Mouse (Mus musculus): Measurements from ENCODE around the gene Ptpn4. TPM values are rescaled to one million over a fixed set of nuclear protein-coding genes. Genes with fewer than 3 reads are reported as not detected.
A peak's percentile ranks its signal among the peaks of the same experiment; 100 is the strongest.

Ptpn4 gene
- polyA plus RNA-seq (2015; fragmentation: Nextera tagmentation; extraction: Ambion mirVana), result 6.1 and 7.2 TPM in 2 replicates

GRCm38 (mm10) chr1:119837035-119837751, at the start of gene Ptpn4:
TSS of gene Ptpn4 (minus strand) at chr1:119837613.
- ATAC-seq (ENCODE audit: borderline replicate concordance, extremely low read depth, low FRiP score, low TSS enrichment), result peak; percentile 99
- Histone ChIP-seq H3K27me3 (no peaks in the 10 kb centered on the region), H3K9ac (peak within 1 kb of the TSS; percentile 74), H3K27ac (peak within 1 kb of the TSS; percentile 91), H3K9me3 (no peaks in the 10 kb centered on the region), H3K4me3 (peak within 1 kb of the TSS; percentile 76), H3K4me2 (peak within 1 kb of the TSS; percentile 70), H3K4me1 (peaks cover 10% of the 10 kb centered on the region), H3K36me3 (no peaks in the 10 kb centered on the region)
- under 1% methylated on average over 65 of the region's 79 CpGs for WGBS

- 19% methylated on average over 7 of the region's 7 CpGs for WGBS
- Histone ChIP-seq H3K27ac (peak overlapping the region; percentile 78), H3K4me3 (no peak overlapping the region), H3K9me3 (no peaks in the 10 kb centered on the region), H3K4me2 (no peak overlapping the region), H3K36me3 (no peaks in the 10 kb centered on the region), H3K4me1 (peaks cover 21% of the 10 kb centered on the region), H3K27me3 (no peaks in the 10 kb centered on the region), H3K9ac (no peak overlapping the region)
- ATAC-seq (ENCODE audit: borderline replicate concordance, extremely low read depth, low FRiP score, low TSS enrichment), result peak; percentile 70; the same call in 1 of the 2 replicates
Observed at GRCm38 (mm10) chr1:119886320-119886719, 48.9 kb upstream of the Ptpn4 start.

- Histone ChIP-seq H3K27me3 (no peaks in the 10 kb centered on the region), H3K9me3 (no peaks in the 10 kb centered on the region), H3K36me3 (no peaks in the 10 kb centered on the region), H3K4me2 (no peak overlapping the region), H3K27ac (peak overlapping the region; percentile 78; the same call in 1 of the 2 replicates), H3K4me1 (peaks cover 21% of the 10 kb centered on the region), H3K4me3 (no peak overlapping the region), H3K9ac (no peak overlapping the region)
- no peak for ATAC-seq (ENCODE audit: borderline replicate concordance, extremely low read depth, low FRiP score, low TSS enrichment)
- WGBS, result 73% methylated on average over 3 of the region's 3 CpGs
Observed at GRCm38 (mm10) chr1:119884272-119884671, 46.9 kb upstream of the Ptpn4 start.

GRCm38 (mm10) chr1:119878909-119879308, 41.5 kb upstream of the Ptpn4 start:
- H3K4me3 ChIP-seq, result no peak overlapping the region
- no peak overlapping the region for H3K9ac ChIP-seq
- 0 out of 2 replicates have a peak, but pooled peaks cover 6% of the 10 kb centered on the region for H3K4me1 ChIP-seq
- H3K27ac ChIP-seq, result 0 out of 2 replicates have a peak overlapping the region, but pooled peaks have one; percentile 24
- WGBS, result 55% methylated on average over 7 of the region's 7 CpGs
- no peaks in the 10 kb centered on the region for H3K36me3 ChIP-seq
- ATAC-seq (ENCODE audit: borderline replicate concordance, extremely low read depth, low FRiP score, low TSS enrichment), result no peak
- H3K27me3 ChIP-seq, result no peaks in the 10 kb centered on the region
- H3K9me3 ChIP-seq, result no peaks in the 10 kb centered on the region
- H3K4me2 ChIP-seq, result no peak overlapping the region

GRCm38 (mm10) chr1:119877469-119877868, 40.1 kb upstream of the Ptpn4 start:
- Histone ChIP-seq H3K36me3 (no peaks in the 10 kb centered on the region), H3K9me3 (no peaks in the 10 kb centered on the region), H3K4me1 (0 out of 2 replicates have a peak, but pooled peaks cover 6% of the 10 kb centered on the region), H3K9ac (no peak overlapping the region), H3K4me2 (no peak overlapping the region), H3K27me3 (no peaks in the 10 kb centered on the region), H3K4me3 (no peak overlapping the region), H3K27ac (no peak overlapping the region; the same call in 1 of the 2 replicates)
- no peak for ATAC-seq (ENCODE audit: borderline replicate concordance, extremely low read depth, low FRiP score, low TSS enrichment)
- 73% methylated on average over 4 of the region's 4 CpGs for WGBS

GRCm38 (mm10) chr1:119868395-119869161, 31.2 kb upstream of the Ptpn4 start:
- H3K4me1 ChIP-seq, result no peaks in the 10 kb centered on the region
- no peaks in the 10 kb centered on the region for H3K9me3 ChIP-seq
- peak overlapping the region; percentile 29 for H3K27ac ChIP-seq
- ATAC-seq (ENCODE audit: borderline replicate concordance, extremely low read depth, low FRiP score, low TSS enrichment), result peak; percentile 55; the same call in 1 of the 2 replicates
- 70% methylated on average over 13 of the region's 13 CpGs for WGBS
- no peak overlapping the region for H3K9ac ChIP-seq
- no peak overlapping the region for H3K4me2 ChIP-seq
- H3K36me3 ChIP-seq, result no peaks in the 10 kb centered on the region
- no peaks in the 10 kb centered on the region for H3K27me3 ChIP-seq
- H3K4me3 ChIP-seq, result no peak overlapping the region

- no peak for ATAC-seq (ENCODE audit: borderline replicate concordance, extremely low read depth, low FRiP score, low TSS enrichment)
- H3K4me1 ChIP-seq, result no peaks in the 10 kb centered on the region
- 51% methylated on average over 2 of the region's 2 CpGs for WGBS
- H3K27me3 ChIP-seq, result no peaks in the 10 kb centered on the region
- no peak overlapping the region for H3K4me3 ChIP-seq
- no peak overlapping the region for H3K4me2 ChIP-seq
- no peaks in the 10 kb centered on the region for H3K9me3 ChIP-seq
- peak overlapping the region; percentile 27; the same call in 1 of the 2 replicates for H3K27ac ChIP-seq
- no peak overlapping the region for H3K9ac ChIP-seq
- no peaks in the 10 kb centered on the region for H3K36me3 ChIP-seq
Observed at GRCm38 (mm10) chr1:119867300-119867699, 29.9 kb upstream of the Ptpn4 start.

GRCm38 (mm10) chr1:119865311-119865710, 27.9 kb upstream of the Ptpn4 start:
- Histone ChIP-seq H3K27me3 (no peaks in the 10 kb centered on the region), H3K9me3 (no peaks in the 10 kb centered on the region), H3K36me3 (no peaks in the 10 kb centered on the region), H3K9ac (no peak overlapping the region), H3K27ac (no peak overlapping the region), H3K4me2 (no peak overlapping the region), H3K4me3 (no peak overlapping the region), H3K4me1 (no peaks in the 10 kb centered on the region)
- 70% methylated on average over 6 of the region's 6 CpGs for WGBS
- ATAC-seq (ENCODE audit: borderline replicate concordance, extremely low read depth, low FRiP score, low TSS enrichment), result no peak

- no peak for ATAC-seq (ENCODE audit: borderline replicate concordance, extremely low read depth, low FRiP score, low TSS enrichment)
Observed at GRCm38 (mm10) chr1:119863507-119864296, 26.3 kb upstream of the Ptpn4 start.

DNA sequence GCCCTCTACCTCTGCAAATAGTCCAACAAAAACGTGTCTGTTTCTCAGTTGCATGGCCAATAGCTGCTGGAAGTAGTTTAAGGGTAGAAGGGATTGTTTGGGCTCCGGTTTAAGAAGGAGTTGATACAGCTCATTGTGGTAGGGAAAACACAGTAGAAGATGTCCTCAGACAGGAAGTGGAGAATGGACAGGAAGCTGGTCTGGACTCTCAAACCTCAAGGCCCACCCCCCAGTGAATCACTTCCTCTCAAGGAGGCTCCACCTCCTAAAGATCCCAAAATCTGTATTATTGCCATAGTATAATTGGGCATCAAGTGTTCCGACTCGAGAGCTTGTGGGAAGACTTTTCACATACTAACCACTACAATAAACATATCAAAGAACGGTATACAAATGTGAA, 22.2 kb upstream of the Ptpn4 start:
- H3K27ac ChIP-seq, result no peak overlapping the region
- no peak for ATAC-seq (ENCODE audit: borderline replicate concordance, extremely low read depth, low FRiP score, low TSS enrichment)
- H3K9ac ChIP-seq, result no peak overlapping the region
- no peaks in the 10 kb centered on the region for H3K36me3 ChIP-seq
- H3K27me3 ChIP-seq, result no peaks in the 10 kb centered on the region
- H3K4me2 ChIP-seq, result no peak overlapping the region
- H3K4me3 ChIP-seq, result no peak overlapping the region
- H3K4me1 ChIP-seq, result no peaks in the 10 kb centered on the region
- 73% methylated on average over 5 of the region's 5 CpGs for WGBS
- 0 out of 2 replicates have a peak, but pooled peaks cover 3% of the 10 kb centered on the region for H3K9me3 ChIP-seq

More at GRCm38 (mm10) chr1:119863507-119864296, 26.3 kb upstream of the Ptpn4 start:
- no peak overlapping the region for H3K4me3 ChIP-seq
- H3K27ac ChIP-seq, result no peak overlapping the region
- no peak overlapping the region for H3K9ac ChIP-seq
- no peaks in the 10 kb centered on the region for H3K9me3 ChIP-seq
- H3K36me3 ChIP-seq, result no peaks in the 10 kb centered on the region
- H3K4me1 ChIP-seq, result no peaks in the 10 kb centered on the region
- H3K4me2 ChIP-seq, result no peak overlapping the region
- no peaks in the 10 kb centered on the region for H3K27me3 ChIP-seq
- WGBS, result 67% methylated on average over 7 of the region's 7 CpGs

GRCm38 (mm10) chr1:119852980-119853379, 15.6 kb upstream of the Ptpn4 start:
- WGBS, result 76% methylated on average over 5 of the region's 5 CpGs
- Histone ChIP-seq H3K27ac (no peak overlapping the region), H3K27me3 (no peaks in the 10 kb centered on the region), H3K36me3 (no peaks in the 10 kb centered on the region), H3K4me1 (no peaks in the 10 kb centered on the region), H3K9ac (no peak overlapping the region), H3K9me3 (0 out of 2 replicates have a peak, but pooled peaks cover 2% of the 10 kb centered on the region), H3K4me3 (no peak overlapping the region), H3K4me2 (no peak overlapping the region)
- ATAC-seq (ENCODE audit: borderline replicate concordance, extremely low read depth, low FRiP score, low TSS enrichment), result no peak

Data from lung, embryonic 15.5 days (tissue).